In genomic region chr6:48626984-48627383, GRCm38 (mm10) we compare ENCODE assay signal across 8 mouse cellular contexts. TPM values are rescaled to one million over a fixed set of nuclear protein-coding genes. Genes with fewer than 3 reads are reported as not detected.
DNase-seq lines count a peak whose midpoint lies in the region; ATAC-seq lines count a peak whose summit lies in the region.

No protein-coding gene starts in this region.

- no peak for ATAC-seq in megakaryocyte, adult 5-6 weeks (ENCODE audit: poor library complexity, severe bottlenecking)
- ATAC-seq in granulocyte monocyte progenitor cell, adult 5-6 weeks (replicated peaks; ENCODE audit: poor library complexity, severe bottlenecking), result peak; percentile 58
- ATAC-seq in intestine, embryonic 15.5 days, result peak; percentile 50
- peak; percentile 44 for ATAC-seq in midbrain, embryonic 11.5 days (ENCODE audit: low FRiP score)
- no peak for ATAC-seq in stomach, embryonic 15.5 days (ENCODE audit: insufficient read depth, low FRiP score, low read depth)

- peaks cover 48% of the 10 kb centered on the region for H3K4me1 ChIP-seq in megakaryocyte, embryonic 14.5 days
- peaks cover 15% of the 10 kb centered on the region; the same call in 1 of the 2 replicates for H3K4me1 ChIP-seq in intestine, embryonic 15.5 days (replicated peaks)
- H3K4me1 ChIP-seq in midbrain, embryonic 11.5 days (ENCODE audit: control insufficient read depth, insufficient read depth, low read length), result no peaks in the 10 kb centered on the region; the same call in 1 of the 2 replicates
- H3K4me1 ChIP-seq in stomach, embryonic 15.5 days, result peaks cover 19% of the 10 kb centered on the region

- peaks cover 12% of the 10 kb centered on the region for H3K9me3 ChIP-seq in megakaryocyte, embryonic 14.5 days
- H3K9me3 ChIP-seq in intestine, embryonic 15.5 days, result no peaks in the 10 kb centered on the region
- H3K9me3 ChIP-seq in midbrain, embryonic 11.5 days (ENCODE audit: control insufficient read depth, low read length), result no peaks in the 10 kb centered on the region
- no peaks in the 10 kb centered on the region for H3K9me3 ChIP-seq in stomach, embryonic 15.5 days

- intact Hi-C loops in left cerebral cortex, postnatal 25 days (cut with DNase I), result loop anchor here (2.0 to 5.0 kb wide), 3 partner anchors 26 to 70 kb away; partner anchors contain the start of genes Gm44965 and Repin1

- H3K4me2 ChIP-seq in intestine, embryonic 15.5 days (replicated peaks), result peak overlapping the region; percentile 91
- H3K4me2 ChIP-seq in midbrain, embryonic 11.5 days, result peak overlapping the region; percentile 67
- peak overlapping the region; percentile 89 for H3K4me2 ChIP-seq in stomach, embryonic 15.5 days

- peaks cover 42% of the 10 kb centered on the region for H3K36me3 ChIP-seq in megakaryocyte, embryonic 14.5 days (replicated peaks; ENCODE audit: low read length)
- no peaks in the 10 kb centered on the region for H3K36me3 ChIP-seq in intestine, embryonic 15.5 days
- no peaks in the 10 kb centered on the region for H3K36me3 ChIP-seq in midbrain, embryonic 11.5 days (ENCODE audit: control insufficient read depth, insufficient read depth, low read length)
- H3K36me3 ChIP-seq in stomach, embryonic 15.5 days, result no peaks in the 10 kb centered on the region

- peak overlapping the region; percentile 47 for H3K9ac ChIP-seq in intestine, embryonic 15.5 days
- H3K9ac ChIP-seq in midbrain, embryonic 11.5 days (ENCODE audit: low read length), result peak overlapping the region; percentile 5
- peak overlapping the region; percentile 45; the same call in 1 of the 2 replicates for H3K9ac ChIP-seq in stomach, embryonic 15.5 days

- H3K27me3 ChIP-seq in megakaryocyte, embryonic 14.5 days (replicated peaks), result peaks cover 32% of the 10 kb centered on the region
- H3K27me3 ChIP-seq in intestine, embryonic 15.5 days (replicated peaks), result peaks cover 22% of the 10 kb centered on the region
- H3K27me3 ChIP-seq in midbrain, embryonic 11.5 days (ENCODE audit: control insufficient read depth, insufficient read depth, low read length), result peaks cover 25% of the 10 kb centered on the region
- H3K27me3 ChIP-seq in stomach, embryonic 15.5 days (replicated peaks), result peaks cover 27% of the 10 kb centered on the region

- DNase-seq in embryo, embryonic 10.5 days (ENCODE audit: low spot score), result peak; percentile 76
- peak; percentile 74 for DNase-seq in left cerebral cortex, postnatal 25 days (ENCODE audit: low spot score in 2 of 2)
- peak; percentile 94 for DNase-seq in midbrain, embryonic 11.5 days (ENCODE audit: low spot score, missing footprints)

- H3K4me3 ChIP-seq in megakaryocyte, embryonic 14.5 days (replicated peaks), result peak overlapping the region; percentile 92
- peak overlapping the region; percentile 47 for H3K4me3 ChIP-seq in intestine, embryonic 15.5 days (replicated peaks)
- H3K4me3 ChIP-seq in midbrain, embryonic 11.5 days (ENCODE audit: low read depth, low read length), result peak overlapping the region; percentile 28
- peak overlapping the region; percentile 47 for H3K4me3 ChIP-seq in stomach, embryonic 15.5 days (replicated peaks)

- WGBS in intestine, embryonic 15.5 days, result under 1% methylated on average over 32 of the region's 32 CpGs
- WGBS in midbrain, embryonic 11.5 days, result 1% methylated on average over 32 of the region's 32 CpGs
- WGBS in stomach, embryonic 15.5 days, result under 1% methylated on average over 32 of the region's 32 CpGs

- H3K27ac ChIP-seq in intestine, embryonic 15.5 days, result no peak overlapping the region
- H3K27ac ChIP-seq in midbrain, embryonic 11.5 days (ENCODE audit: low read depth, low read length), result no peak overlapping the region
- H3K27ac ChIP-seq in stomach, embryonic 15.5 days, result no peak overlapping the region

RNA-seq across cellular contexts. Expression of gene AI854703, which starts 0.4 kb away (rescaled TPM):
- 2.0 and 7.4 TPM in 2 replicates for polyA plus RNA-seq in megakaryocyte, embryonic 14.5 days (2012; ENCODE audit: insufficient read depth, low replicate concordance)
- total RNA-seq in megakaryocyte, adult 5-6 weeks (2015), result not detected in 2 replicates
- total RNA-seq in megakaryocyte, adult 5-6 weeks (2017), result not detected in 2 replicates
- total RNA-seq in granulocyte monocyte progenitor cell, adult 5-6 weeks (2014; fragmentation: Nextera tagmentation), result 1.3 TPM in 1 of 2 replicates, not detected in the other
- total RNA-seq in granulocyte monocyte progenitor cell, adult 5-6 weeks (2017), result 0.05 and 0.13 TPM in 2 replicates
- 0.89 and 1.2 TPM in 2 replicates for polyA plus RNA-seq in intestine, embryonic 15.5 days (2015; fragmentation: Nextera tagmentation; extraction: Ambion mirVana)
- total RNA-seq in left cerebral cortex, postnatal 25 days (2021), result 10 to 100 TPM; 15.0 to 17.2 TPM
- polyA plus RNA-seq in midbrain, embryonic 11.5 days (2014; fragmentation: Nextera tagmentation; extraction: Ambion mirVana), result 0.52 and 0.82 TPM in 2 replicates
- polyA plus RNA-seq in stomach, embryonic 15.5 days (2015; fragmentation: Nextera tagmentation; extraction: Ambion mirVana), result 0.92 and 1.1 TPM in 2 replicates

RNA-seq across cellular contexts. Expression of gene Gimap8, which starts 20.1 kb away (rescaled TPM):
- 0.31 TPM in 1 of 2 replicates, not detected in the other for polyA plus RNA-seq in megakaryocyte, embryonic 14.5 days (2012; ENCODE audit: insufficient read depth, low replicate concordance)
- total RNA-seq in megakaryocyte, adult 5-6 weeks (2015), result 2.8 and 2.9 TPM in 2 replicates
- total RNA-seq in megakaryocyte, adult 5-6 weeks (2017), result 4.9 and 8.0 TPM in 2 replicates
- total RNA-seq in granulocyte monocyte progenitor cell, adult 5-6 weeks (2014; fragmentation: Nextera tagmentation), result not detected in 2 replicates
- 0.34 and 0.72 TPM in 2 replicates for total RNA-seq in granulocyte monocyte progenitor cell, adult 5-6 weeks (2017)
- 1.7 and 2.3 TPM in 2 replicates for polyA plus RNA-seq in intestine, embryonic 15.5 days (2015; fragmentation: Nextera tagmentation; extraction: Ambion mirVana)
- 1 to 10 TPM in 1 of 2 experiments, under 1 TPM in 1; 0.46 to 1.2 TPM for total RNA-seq in left cerebral cortex, postnatal 25 days (2021)
- 0.18 and 0.25 TPM in 2 replicates for polyA plus RNA-seq in midbrain, embryonic 11.5 days (2014; fragmentation: Nextera tagmentation; extraction: Ambion mirVana)
- 1.5 and 1.6 TPM in 2 replicates for polyA plus RNA-seq in stomach, embryonic 15.5 days (2015; fragmentation: Nextera tagmentation; extraction: Ambion mirVana)

RNA-seq across cellular contexts. Expression of gene Zfp775, which starts 25.1 kb away (rescaled TPM):
- polyA plus RNA-seq in megakaryocyte, embryonic 14.5 days (2012; ENCODE audit: insufficient read depth, low replicate concordance), result 4.2 and 5.8 TPM in 2 replicates
- total RNA-seq in megakaryocyte, adult 5-6 weeks (2015), result 0.45 and 0.82 TPM in 2 replicates
- 1.8 and 6.3 TPM in 2 replicates for total RNA-seq in megakaryocyte, adult 5-6 weeks (2017)
- 2.2 TPM in 1 of 2 replicates, not detected in the other for total RNA-seq in granulocyte monocyte progenitor cell, adult 5-6 weeks (2014; fragmentation: Nextera tagmentation)
- total RNA-seq in granulocyte monocyte progenitor cell, adult 5-6 weeks (2017), result 0.99 and 1.7 TPM in 2 replicates
- 5.1 and 5.8 TPM in 2 replicates for polyA plus RNA-seq in intestine, embryonic 15.5 days (2015; fragmentation: Nextera tagmentation; extraction: Ambion mirVana)
- total RNA-seq in left cerebral cortex, postnatal 25 days (2021), result 1 to 10 TPM; 5.0 to 7.2 TPM
- 7.8 and 9.3 TPM in 2 replicates for polyA plus RNA-seq in midbrain, embryonic 11.5 days (2014; fragmentation: Nextera tagmentation; extraction: Ambion mirVana)
- 4.9 and 5.4 TPM in 2 replicates for polyA plus RNA-seq in stomach, embryonic 15.5 days (2015; fragmentation: Nextera tagmentation; extraction: Ambion mirVana)

RNA-seq across cellular contexts. Expression of gene Gm44965, which starts 33.2 kb away (rescaled TPM):
- polyA plus RNA-seq in megakaryocyte, embryonic 14.5 days (2012; ENCODE audit: insufficient read depth, low replicate concordance), result not detected in 2 replicates
- total RNA-seq in megakaryocyte, adult 5-6 weeks (2015), result not detected in 2 replicates
- total RNA-seq in megakaryocyte, adult 5-6 weeks (2017), result not detected in 2 replicates
- total RNA-seq in granulocyte monocyte progenitor cell, adult 5-6 weeks (2014; fragmentation: Nextera tagmentation), result not detected in 2 replicates
- not detected in 2 replicates for total RNA-seq in granulocyte monocyte progenitor cell, adult 5-6 weeks (2017)
- not detected in 2 replicates for polyA plus RNA-seq in intestine, embryonic 15.5 days (2015; fragmentation: Nextera tagmentation; extraction: Ambion mirVana)
- total RNA-seq in left cerebral cortex, postnatal 25 days (2021), result not detected
- not detected in 2 replicates for polyA plus RNA-seq in midbrain, embryonic 11.5 days (2014; fragmentation: Nextera tagmentation; extraction: Ambion mirVana)
- 0.45 TPM in 1 of 2 replicates, not detected in the other for polyA plus RNA-seq in stomach, embryonic 15.5 days (2015; fragmentation: Nextera tagmentation; extraction: Ambion mirVana)

RNA-seq across cellular contexts. Expression of gene Repin1, which starts 33.3 kb away (rescaled TPM):
- polyA plus RNA-seq in megakaryocyte, embryonic 14.5 days (2012; ENCODE audit: insufficient read depth, low replicate concordance), result 72.0 and 191 TPM in 2 replicates
- total RNA-seq in megakaryocyte, adult 5-6 weeks (2015), result 1.8 and 2.7 TPM in 2 replicates
- 4.0 and 4.3 TPM in 2 replicates for total RNA-seq in megakaryocyte, adult 5-6 weeks (2017)
- 15.2 and 18.8 TPM in 2 replicates for total RNA-seq in granulocyte monocyte progenitor cell, adult 5-6 weeks (2014; fragmentation: Nextera tagmentation)
- total RNA-seq in granulocyte monocyte progenitor cell, adult 5-6 weeks (2017), result 10.6 and 12.0 TPM in 2 replicates
- 23.6 and 24.9 TPM in 2 replicates for polyA plus RNA-seq in intestine, embryonic 15.5 days (2015; fragmentation: Nextera tagmentation; extraction: Ambion mirVana)
- total RNA-seq in left cerebral cortex, postnatal 25 days (2021), result 10 to 100 TPM; 46.6 to 53.2 TPM
- polyA plus RNA-seq in midbrain, embryonic 11.5 days (2014; fragmentation: Nextera tagmentation; extraction: Ambion mirVana), result 39.9 and 44.1 TPM in 2 replicates
- 26.6 and 27.8 TPM in 2 replicates for polyA plus RNA-seq in stomach, embryonic 15.5 days (2015; fragmentation: Nextera tagmentation; extraction: Ambion mirVana)

Comparison
In these comparisons a context has a peak if more than half of its experiments do, and no peak if none do; other contexts are left out.
1. H3K4me3 ChIP-seq: peak in every context shown above with its lines; median percentile 92 in megakaryocyte, embryonic 14.5 days; 47 in intestine, embryonic 15.5 days; 47 in stomach, embryonic 15.5 days; 28 in midbrain, embryonic 11.5 days.
2. ATAC-seq: peak in granulocyte monocyte progenitor cell, adult 5-6 weeks (single experiment), intestine, embryonic 15.5 days (single experiment) and midbrain, embryonic 11.5 days (single experiment); none in megakaryocyte, adult 5-6 weeks (single experiment) and stomach, embryonic 15.5 days (single experiment).
3. Peak in every context shown above with its lines, with median percentiles within 50 percentile points of each other: DNase-seq, H3K4me2 ChIP-seq and H3K9ac ChIP-seq.